Mouse (Mus musculus): Measurements from ENCODE around the gene Zfyve9. TPM values are rescaled to one million over a fixed set of nuclear protein-coding genes. Genes with fewer than 3 reads are reported as not detected.

Gene Zfyve9
- 1.1 and 1.2 TPM in 2 replicates for polyA plus RNA-seq (2012; rRNA removed)

GRCm38 (mm10) chr4:108780057-108780863 lies at the start of gene Zfyve9:
TSS of gene Zfyve9 (minus strand) at chr4:108780798.

GRCm38 (mm10) chr4:108719349-108719748 lies 61.2 kb downstream of the Zfyve9 start, which contains the start of gene 3110021N24Rik:
TSS of gene 3110021N24Rik (plus strand) at chr4:108719649.

GRCm38 (mm10) chr4:108619587-108620341 lies 160.8 kb downstream of the Zfyve9 start, which contains the start of gene Cc2d1b:
TSS of gene Cc2d1b (plus strand) at chr4:108619940.

Other genes starting within 250 kb of the Zfyve9 start
- 0.28 and 0.45 TPM in 2 replicates for gene Prpf38a, start 201.5 kb downstream of the Zfyve9 start, polyA plus RNA-seq (2012; rRNA removed)
- 0.04 and 0.28 TPM in 2 replicates for gene Orc1, start 201.4 kb downstream of the Zfyve9 start, polyA plus RNA-seq (2012; rRNA removed)
- 13.3 and 14.7 TPM in 2 replicates for gene Cc2d1b, start 160.9 kb downstream of the Zfyve9 start, polyA plus RNA-seq (2012; rRNA removed)
- gene 3110021N24Rik, start 61.1 kb downstream of the Zfyve9 start, polyA plus RNA-seq (2012; rRNA removed) = not detected in 2 replicates
- gene Btf3l4, start 52.8 kb upstream of the Zfyve9 start, polyA plus RNA-seq (2012; rRNA removed) = 2.8 and 4.1 TPM in 2 replicates
- gene Txndc12, start 53.8 kb upstream of the Zfyve9 start, polyA plus RNA-seq (2012; rRNA removed) = 2.9 and 4.5 TPM in 2 replicates
- gene Kti12, start 67.0 kb upstream of the Zfyve9 start, polyA plus RNA-seq (2012; rRNA removed) = 14.0 and 23.7 TPM in 2 replicates
- gene A730015C16Rik, start 67.8 kb upstream of the Zfyve9 start, polyA plus RNA-seq (2012; rRNA removed) = 0.06 TPM in 1 of 2 replicates, not detected in the other
- gene Rab3b, start 98.3 kb upstream of the Zfyve9 start, polyA plus RNA-seq (2012; rRNA removed) = 3.7 and 4.9 TPM in 2 replicates
- gene Nrd1, start 219.9 kb upstream of the Zfyve9 start, polyA plus RNA-seq (2012; rRNA removed) = 3.8 and 5.2 TPM in 2 replicates